Mouse (Mus musculus): Measurements from ENCODE around the gene Gtf2h5.

Gtf2h5 gene

GRCm38 (mm10) chr17:6110956-6111355 lies 31.4 kb downstream of the Gtf2h5 start:
- DNase-seq (ENCODE audit: low read depth in 2 of 2, low spot score in 2 of 2): no peak

GRCm38 (mm10) chr17:6113653-6114052 lies 34.1 kb downstream of the Gtf2h5 start:
- DNase-seq (ENCODE audit: low read depth in 2 of 2, low spot score in 2 of 2): no peak

GRCm38 (mm10) chr17:6115085-6115484 lies 35.5 kb downstream of the Gtf2h5 start:
- DNase-seq (ENCODE audit: low read depth in 2 of 2, low spot score in 2 of 2): no peak

- no peak for DNase-seq (ENCODE audit: low read depth in 2 of 2, low spot score in 2 of 2)
These were observed 37.7 kb downstream of the Gtf2h5 start for GRCm38 (mm10) chr17:6117148-6117725.

GRCm38 (mm10) chr17:6117917-6118316 lies 38.3 kb downstream of the Gtf2h5 start:
- DNase-seq (ENCODE audit: low read depth in 2 of 2, low spot score in 2 of 2): no peak

- DNase-seq (ENCODE audit: low read depth in 2 of 2, low spot score in 2 of 2): no peak
These were observed 39.3 kb downstream of the Gtf2h5 start for GRCm38 (mm10) chr17:6118861-6119260.

- DNase-seq (ENCODE audit: low read depth in 2 of 2, low spot score in 2 of 2): no peak
These were observed 44.2 kb downstream of the Gtf2h5 start for GRCm38 (mm10) chr17:6123776-6124175.

- no peak for DNase-seq (ENCODE audit: low read depth in 2 of 2, low spot score in 2 of 2)
These were observed 45.9 kb downstream of the Gtf2h5 start for GRCm38 (mm10) chr17:6125441-6125840.

GRCm38 (mm10) chr17:6128039-6128438 lies 48.5 kb downstream of the Gtf2h5 start:
- DNase-seq (ENCODE audit: low read depth in 2 of 2, low spot score in 2 of 2): no peak

- no peak for DNase-seq (ENCODE audit: low read depth in 2 of 2, low spot score in 2 of 2)
These were observed 49.8 kb downstream of the Gtf2h5 start for GRCm38 (mm10) chr17:6129361-6129760.

- DNase-seq (ENCODE audit: low read depth in 2 of 2, low spot score in 2 of 2): no peak
These were observed 51.5 kb downstream of the Gtf2h5 start for GRCm38 (mm10) chr17:6131083-6131482.
